Comparison of ENCODE assay signal across 24 mouse cellular contexts in the genomic region with DNA sequence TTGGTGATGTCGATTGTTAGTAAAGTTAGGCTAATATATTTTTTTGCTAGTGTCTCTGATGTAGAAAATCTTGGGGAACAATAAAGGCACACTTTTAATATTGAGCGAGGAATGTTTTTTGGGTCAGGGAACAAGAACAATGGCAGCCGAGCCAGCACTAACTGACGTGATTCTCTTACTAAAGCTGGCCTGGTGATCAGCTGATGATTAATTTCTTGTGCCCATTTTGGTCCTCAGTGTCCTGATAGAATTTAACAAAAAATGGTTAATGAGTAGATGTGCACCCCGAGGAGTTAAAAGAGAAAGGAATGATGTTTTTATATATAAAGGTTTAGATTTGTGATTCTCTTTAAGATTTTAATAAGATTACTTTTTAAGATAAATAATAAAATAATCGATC.
"Had no signal": no experiment of that assay in that cellular context is flagged by ENCODE, and none has a peak within 500 bp of the region (broad histone marks: within the 10 kb centered on the region; RNA-seq: fewer than 3 reads in every experiment).

No protein-coding gene starts in this region.

- H3K27me3 ChIP-seq: heart, embryonic 12.5 days; intestine, embryonic 15.5 days; limb, embryonic 12.5 days; liver, embryonic 13.5 days had no signal

- H3K9me3 ChIP-seq: heart, embryonic 10.5 days; heart, embryonic 12.5 days; hindbrain, embryonic 10.5 days; hindbrain, embryonic 12.5 days; intestine, embryonic 15.5 days; limb, embryonic 10.5 days; limb, embryonic 12.5 days; liver, embryonic 13.5 days had no signal

- H3K4me3 ChIP-seq: gastrocnemius, adult 2 months; heart, embryonic 10.5 days; heart, embryonic 12.5 days; hindbrain, embryonic 10.5 days; hindbrain, embryonic 12.5 days; intestine, embryonic 15.5 days; layer of hippocampus, adult 2 months; left cerebral cortex, adult 2 months; limb, embryonic 10.5 days; limb, embryonic 12.5 days; liver, embryonic 13.5 days had no signal

- DNase-seq: gastrocnemius, adult 2 months; gastrocnemius, postnatal 10 days; gastrocnemius, postnatal 25 days; heart, postnatal 10 days; heart, postnatal 4 days; kidney, postnatal 14 days; kidney, postnatal 4 days; liver; liver, embryonic 13.5 days had no signal

- H3K27ac ChIP-seq: gastrocnemius, adult 2 months; heart, embryonic 10.5 days; hindbrain, embryonic 10.5 days; hindbrain, embryonic 12.5 days; hindbrain, embryonic 14.5 days; intestine, embryonic 15.5 days; kidney, postnatal 0 days; layer of hippocampus, adult 2 months; left cerebral cortex, adult 2 months; limb, embryonic 10.5 days; limb, embryonic 12.5 days; liver, embryonic 13.5 days had no signal

- ATAC-seq: hindbrain, embryonic 16.5 days; inflammation-experienced regulatory T-cells, adult 6 months; intestine, embryonic 15.5 days; intestine, postnatal 0 days had no signal

- H3K36me3 ChIP-seq: heart, embryonic 10.5 days; heart, embryonic 12.5 days; hindbrain, embryonic 10.5 days; hindbrain, embryonic 12.5 days; intestine, embryonic 15.5 days; limb, embryonic 10.5 days; limb, embryonic 12.5 days; liver, embryonic 13.5 days had no signal

- H3K4me2 ChIP-seq: heart, embryonic 12.5 days; hindbrain, embryonic 12.5 days; hindbrain, embryonic 14.5 days; intestine, embryonic 15.5 days; limb, embryonic 12.5 days; liver, embryonic 11.5 days; liver, embryonic 13.5 days had no signal

- H3K4me1 ChIP-seq: hindbrain, embryonic 12.5 days; intestine, embryonic 15.5 days; limb, embryonic 12.5 days had no signal

- H3K9ac ChIP-seq: heart, embryonic 12.5 days; hindbrain, embryonic 12.5 days; hindbrain, embryonic 14.5 days; intestine, embryonic 15.5 days; limb, embryonic 12.5 days; liver, embryonic 13.5 days had no signal
